Mouse (Mus musculus): Measurements from ENCODE around the gene Plekhn1. TPM values are rescaled to one million over a fixed set of nuclear protein-coding genes. Genes with fewer than 3 reads are reported as not detected.
A peak's percentile ranks its signal among the peaks of the same experiment; 100 is the strongest.

Gene Plekhn1
- polyA plus RNA-seq, 1 experiment from 2014 or later: 26.9 TPM

DNA sequence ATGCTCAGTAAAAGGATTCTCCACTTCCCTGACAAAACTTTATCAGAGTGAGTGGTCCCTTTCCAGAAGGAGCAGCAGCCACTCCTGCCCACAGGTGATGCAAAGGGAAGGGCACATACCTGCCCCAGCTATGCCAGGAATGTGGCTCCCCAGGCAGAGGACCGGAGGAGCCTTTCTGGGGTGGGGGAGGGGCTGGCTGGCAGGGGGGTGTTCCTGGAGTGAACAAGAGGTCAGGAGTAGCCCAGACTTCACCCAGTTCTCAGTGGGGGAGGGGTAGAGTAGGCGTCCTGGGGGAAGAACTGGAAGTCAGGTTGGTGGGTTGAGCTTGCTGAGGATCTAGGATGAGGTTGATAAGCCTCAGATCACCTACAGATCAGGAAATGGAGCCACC is 41.5 kb downstream of the Plekhn1 start:
- Histone ChIP-seq H3K4me1 (ENCODE audit: control insufficient read depth, insufficient read depth, low read length) (peaks cover 44% of the 10 kb centered on the region), H3K27me3 (ENCODE audit: control insufficient read depth, insufficient read depth, low read depth, low read length) (no peaks in the 10 kb centered on the region), H3K4me3 (ENCODE audit: low read depth, low read length) (no peak overlapping the region), H3K4me2 (ENCODE audit: low read length) (no peak overlapping the region), H3K36me3 (ENCODE audit: control insufficient read depth, insufficient read depth, low read length) (peaks cover 7% of the 10 kb centered on the region; the same call in 1 of the 2 replicates), H3K9ac (ENCODE audit: low read depth, low read length) (no peak overlapping the region; the same call in 1 of the 2 replicates), H3K9me3 (replicated peaks; ENCODE audit: control insufficient read depth, low read length, poor library complexity, severe bottlenecking) (no peaks in the 10 kb centered on the region), H3K27ac (ENCODE audit: low read length) (no peak overlapping the region)
- no peak for ATAC-seq
- WGBS: 31% methylated on average over 2 of the region's 2 CpGs

DNA sequence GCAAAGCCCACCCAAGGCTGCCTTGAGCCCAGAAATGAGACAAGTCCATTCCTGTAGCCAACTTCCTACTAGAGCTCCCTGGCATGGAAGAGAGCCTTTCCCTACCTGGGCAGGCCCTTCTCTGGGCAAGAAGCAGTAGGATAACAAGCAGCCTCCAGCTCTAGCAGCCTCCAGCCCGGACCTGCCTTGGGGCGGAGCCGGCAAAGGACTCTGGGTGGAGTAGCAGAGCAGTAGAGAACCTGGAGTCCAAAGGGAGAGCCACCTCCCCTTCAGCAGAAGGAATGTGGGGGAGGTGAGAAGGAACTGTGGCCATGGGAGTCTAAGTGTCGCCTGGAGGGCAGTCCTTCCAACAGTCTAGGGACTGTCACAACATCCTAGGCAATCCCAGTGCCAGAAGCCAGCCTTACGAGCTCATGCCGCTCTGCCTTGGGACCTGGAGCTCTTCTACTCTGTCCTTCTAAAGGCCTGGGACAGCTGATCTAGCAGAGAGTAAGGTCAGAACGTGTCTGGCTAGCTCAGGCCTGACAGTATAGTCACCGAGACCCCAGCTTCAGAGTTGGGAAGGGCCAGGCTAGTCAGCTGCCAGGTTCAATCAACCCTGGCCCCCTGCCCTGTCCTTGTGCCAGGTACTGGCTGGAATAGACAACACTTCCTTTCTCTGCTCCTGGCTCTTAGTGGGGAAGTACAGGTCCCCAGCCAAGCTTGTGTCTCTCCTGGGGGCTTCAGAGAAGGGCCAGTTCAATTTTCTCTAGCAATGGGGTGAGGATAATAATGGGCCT is 42.0 kb downstream of the Plekhn1 start:
- Histone ChIP-seq H3K4me3 (ENCODE audit: low read depth, low read length) (no peak overlapping the region), H3K9ac (ENCODE audit: low read depth, low read length) (no peak overlapping the region), H3K4me2 (ENCODE audit: low read length) (peak overlapping the region; percentile 10; the same call in 1 of the 2 replicates), H3K9me3 (replicated peaks; ENCODE audit: control insufficient read depth, low read length, poor library complexity, severe bottlenecking) (no peaks in the 10 kb centered on the region), H3K36me3 (ENCODE audit: control insufficient read depth, insufficient read depth, low read length) (peaks cover 7% of the 10 kb centered on the region; the same call in 1 of the 2 replicates), H3K27ac (ENCODE audit: low read length) (peak overlapping the region; percentile 8), H3K4me1 (ENCODE audit: control insufficient read depth, insufficient read depth, low read length) (peaks cover 46% of the 10 kb centered on the region), H3K27me3 (ENCODE audit: control insufficient read depth, insufficient read depth, low read depth, low read length) (no peaks in the 10 kb centered on the region)
- ATAC-seq: no peak
- 60% methylated on average over 8 of the region's 8 CpGs for WGBS

DNA sequence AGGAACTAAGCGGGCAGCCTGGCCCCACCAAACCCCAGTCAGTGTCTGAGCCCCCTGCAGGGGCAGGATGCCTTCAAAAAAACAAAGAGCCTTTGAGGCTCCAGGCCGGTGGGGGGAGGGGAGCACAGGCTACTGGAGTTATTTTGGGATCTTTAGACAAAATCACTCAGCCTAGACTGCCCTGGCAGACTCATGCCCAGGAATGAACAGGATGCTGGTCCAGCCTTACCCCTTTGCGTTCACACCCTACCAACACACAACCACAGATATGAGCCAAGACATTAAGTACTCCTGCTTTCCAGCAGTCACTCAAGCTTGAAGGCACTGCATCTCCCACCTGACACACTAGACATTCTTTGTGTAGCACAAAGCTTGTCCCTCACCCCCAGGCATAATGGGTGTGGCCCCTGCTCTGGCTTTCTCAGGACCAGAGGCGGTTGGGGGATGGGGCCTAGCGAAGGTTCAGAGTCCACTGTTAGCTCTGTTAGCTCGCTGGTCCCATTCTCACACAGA is 45.8 kb downstream of the Plekhn1 start:
- H3K9ac ChIP-seq (ENCODE audit: low read depth, low read length): peak overlapping the region; percentile 39
- WGBS: 10% methylated on average over 6 of the region's 6 CpGs
- H3K9me3 ChIP-seq (replicated peaks; ENCODE audit: control insufficient read depth, low read length, poor library complexity, severe bottlenecking): no peaks in the 10 kb centered on the region
- H3K4me1 ChIP-seq (ENCODE audit: control insufficient read depth, insufficient read depth, low read length): peaks cover 54% of the 10 kb centered on the region
- H3K4me3 ChIP-seq (ENCODE audit: low read depth, low read length): no peak overlapping the region
- no peaks in the 10 kb centered on the region for H3K27me3 ChIP-seq (ENCODE audit: control insufficient read depth, insufficient read depth, low read depth, low read length)
- no peak for ATAC-seq
- peak overlapping the region; percentile 15; the same call in 1 of the 2 replicates for H3K4me2 ChIP-seq (ENCODE audit: low read length)
- H3K27ac ChIP-seq (ENCODE audit: low read length): peak overlapping the region; percentile 78
- peaks cover 7% of the 10 kb centered on the region; the same call in 1 of the 2 replicates for H3K36me3 ChIP-seq (ENCODE audit: control insufficient read depth, insufficient read depth, low read length)

DNA sequence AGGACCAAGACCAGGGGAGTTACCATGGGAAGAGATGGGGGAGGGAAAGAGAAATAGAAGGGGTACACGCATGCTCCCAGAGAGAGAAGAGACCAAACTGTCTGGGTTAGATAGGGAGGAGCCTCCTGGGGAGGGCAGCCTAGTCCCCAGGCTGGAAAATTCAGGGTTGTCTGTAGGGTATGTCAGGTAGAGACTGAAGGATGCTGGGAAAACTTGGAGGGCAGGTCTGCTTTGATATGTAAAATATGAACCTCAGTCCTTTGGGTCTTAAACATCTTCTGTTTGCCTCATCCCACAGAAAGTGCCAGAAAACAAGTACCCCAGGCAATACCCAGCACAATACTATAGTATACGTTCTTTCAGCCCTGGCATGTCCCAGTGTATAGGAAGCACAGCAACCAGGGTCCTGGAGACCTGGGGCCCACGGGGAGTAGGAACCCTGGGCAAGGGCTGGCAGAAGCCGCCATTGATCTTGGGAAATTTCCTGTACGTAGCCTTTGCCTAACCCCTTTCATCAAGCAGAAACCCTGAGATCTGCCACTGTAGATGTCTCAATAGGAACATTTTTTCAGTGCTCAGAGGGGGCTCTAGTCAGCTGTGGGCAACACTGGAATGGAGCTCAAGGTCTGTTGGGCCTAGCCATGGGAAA is 46.4 kb downstream of the Plekhn1 start:
- peak overlapping the region; percentile 78 for H3K27ac ChIP-seq (ENCODE audit: low read length)
- H3K27me3 ChIP-seq (ENCODE audit: control insufficient read depth, insufficient read depth, low read depth, low read length): no peaks in the 10 kb centered on the region
- H3K36me3 ChIP-seq (ENCODE audit: control insufficient read depth, insufficient read depth, low read length): peaks cover 2% of the 10 kb centered on the region; the same call in 1 of the 2 replicates
- peak overlapping the region; percentile 31; the same call in 1 of the 2 replicates for H3K9ac ChIP-seq (ENCODE audit: low read depth, low read length)
- WGBS: 25% methylated on average over 5 of the region's 5 CpGs
- H3K4me1 ChIP-seq (ENCODE audit: control insufficient read depth, insufficient read depth, low read length): peaks cover 60% of the 10 kb centered on the region
- H3K9me3 ChIP-seq (replicated peaks; ENCODE audit: control insufficient read depth, low read length, poor library complexity, severe bottlenecking): no peaks in the 10 kb centered on the region
- no peak for ATAC-seq
- H3K4me3 ChIP-seq (ENCODE audit: low read depth, low read length): no peak overlapping the region
- peak overlapping the region; percentile 15; the same call in 1 of the 2 replicates for H3K4me2 ChIP-seq (ENCODE audit: low read length)

DNA sequence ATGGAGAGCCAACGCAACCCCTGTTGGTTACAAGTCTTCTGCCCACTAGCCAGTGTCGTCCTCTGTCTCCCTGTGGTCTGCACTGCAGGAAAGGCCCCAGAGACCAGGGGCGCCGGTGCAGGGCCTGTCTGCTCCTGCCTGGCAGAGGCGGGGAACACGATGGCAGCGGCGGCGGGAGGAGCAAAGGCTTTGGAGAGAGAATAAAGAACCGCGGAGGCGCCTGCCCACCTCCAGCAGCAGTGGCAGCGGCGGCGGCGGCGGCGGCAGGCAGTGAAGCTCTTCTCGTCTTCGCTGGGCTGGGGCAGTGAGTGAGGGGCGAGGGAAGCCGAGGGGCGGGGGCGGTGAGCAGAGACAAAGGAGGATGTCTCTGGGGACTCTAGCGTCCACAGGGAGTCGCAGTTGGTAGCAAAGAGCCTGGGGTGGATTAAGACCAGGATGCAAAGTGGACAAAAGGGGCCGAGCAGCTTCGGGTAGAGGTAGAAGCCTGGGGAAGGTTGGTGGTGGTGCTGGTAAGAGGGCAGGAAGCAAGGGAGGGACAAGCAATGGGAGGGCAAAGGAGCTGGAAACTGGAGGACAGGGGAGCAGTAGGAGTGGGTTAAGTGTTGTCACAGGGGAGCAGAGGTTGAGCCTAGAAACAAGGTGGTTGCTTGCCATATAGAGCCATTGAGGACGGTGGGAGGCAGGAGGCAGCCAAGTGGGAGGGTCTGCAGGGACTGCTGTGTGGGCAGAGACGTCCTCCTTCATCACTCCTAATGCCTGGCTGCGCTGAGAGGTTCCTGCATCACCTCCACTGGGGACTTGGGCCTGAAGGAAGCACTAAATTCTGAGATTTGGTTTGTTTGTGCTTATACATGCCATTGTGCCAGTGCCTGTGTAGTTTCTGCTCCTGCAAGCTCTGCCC is 48.5 kb downstream of the Plekhn1 start:
- no peaks in the 10 kb centered on the region for H3K36me3 ChIP-seq (ENCODE audit: control insufficient read depth, insufficient read depth, low read length)

DNA sequence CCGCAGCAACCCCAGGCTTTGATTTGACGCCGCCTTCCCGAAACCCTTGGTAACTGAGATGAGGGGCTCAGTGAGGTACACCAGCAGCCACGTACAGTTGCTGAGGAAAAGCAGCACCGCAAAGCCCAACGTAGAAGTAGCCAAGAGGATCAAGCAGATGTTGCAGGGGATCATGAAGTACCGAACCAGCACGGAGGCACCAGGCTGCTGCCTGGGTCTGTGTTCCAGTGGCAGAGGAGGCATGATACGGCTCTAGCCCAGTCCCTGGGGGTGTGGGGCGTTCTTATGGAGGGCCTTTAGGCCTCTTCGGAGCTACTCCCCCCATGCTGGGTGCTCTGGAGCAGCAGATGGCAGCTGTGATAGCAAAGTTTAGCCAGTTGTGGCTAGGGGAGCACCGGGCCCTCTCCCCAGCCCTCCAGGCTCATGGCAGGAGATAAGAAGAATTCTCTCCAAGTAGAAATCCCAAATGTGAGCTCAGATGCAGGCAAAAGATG is 49.2 kb downstream of the Plekhn1 start:
- 25% methylated on average over 13 of the region's 13 CpGs for WGBS
- H3K27ac ChIP-seq (ENCODE audit: low read length): peak overlapping the region; percentile 97
- peaks cover 84% of the 10 kb centered on the region for H3K4me1 ChIP-seq (ENCODE audit: control insufficient read depth, insufficient read depth, low read length)
- no peaks in the 10 kb centered on the region for H3K9me3 ChIP-seq (replicated peaks; ENCODE audit: control insufficient read depth, low read length, poor library complexity, severe bottlenecking)
- peak; percentile 36 for ATAC-seq
- peak overlapping the region; percentile 94 for H3K9ac ChIP-seq (ENCODE audit: low read depth, low read length)
- H3K27me3 ChIP-seq (ENCODE audit: control insufficient read depth, insufficient read depth, low read depth, low read length): no peaks in the 10 kb centered on the region
- peak overlapping the region; percentile 79 for H3K4me2 ChIP-seq (ENCODE audit: low read length)
- peak overlapping the region; percentile 69 for H3K4me3 ChIP-seq (ENCODE audit: low read depth, low read length)
- no peaks in the 10 kb centered on the region for H3K36me3 ChIP-seq (ENCODE audit: control insufficient read depth, insufficient read depth, low read length)

More for the DNA sequence above, 48.5 kb downstream of the Plekhn1 start:
- H3K4me3 ChIP-seq (ENCODE audit: low read depth, low read length): peak overlapping the region; percentile 69
- peaks cover 77% of the 10 kb centered on the region for H3K4me1 ChIP-seq (ENCODE audit: control insufficient read depth, insufficient read depth, low read length)
- peak overlapping the region; percentile 94 for H3K9ac ChIP-seq (ENCODE audit: low read depth, low read length)
- H3K9me3 ChIP-seq (replicated peaks; ENCODE audit: control insufficient read depth, low read length, poor library complexity, severe bottlenecking): no peaks in the 10 kb centered on the region
- H3K27ac ChIP-seq (ENCODE audit: low read length): peak overlapping the region; percentile 97
- peak overlapping the region; percentile 79 for H3K4me2 ChIP-seq (ENCODE audit: low read length)
- ATAC-seq: peak; percentile 55
- WGBS: 2% methylated on average over 31 of the region's 31 CpGs
- no peaks in the 10 kb centered on the region for H3K27me3 ChIP-seq (ENCODE audit: control insufficient read depth, insufficient read depth, low read depth, low read length)

DNA sequence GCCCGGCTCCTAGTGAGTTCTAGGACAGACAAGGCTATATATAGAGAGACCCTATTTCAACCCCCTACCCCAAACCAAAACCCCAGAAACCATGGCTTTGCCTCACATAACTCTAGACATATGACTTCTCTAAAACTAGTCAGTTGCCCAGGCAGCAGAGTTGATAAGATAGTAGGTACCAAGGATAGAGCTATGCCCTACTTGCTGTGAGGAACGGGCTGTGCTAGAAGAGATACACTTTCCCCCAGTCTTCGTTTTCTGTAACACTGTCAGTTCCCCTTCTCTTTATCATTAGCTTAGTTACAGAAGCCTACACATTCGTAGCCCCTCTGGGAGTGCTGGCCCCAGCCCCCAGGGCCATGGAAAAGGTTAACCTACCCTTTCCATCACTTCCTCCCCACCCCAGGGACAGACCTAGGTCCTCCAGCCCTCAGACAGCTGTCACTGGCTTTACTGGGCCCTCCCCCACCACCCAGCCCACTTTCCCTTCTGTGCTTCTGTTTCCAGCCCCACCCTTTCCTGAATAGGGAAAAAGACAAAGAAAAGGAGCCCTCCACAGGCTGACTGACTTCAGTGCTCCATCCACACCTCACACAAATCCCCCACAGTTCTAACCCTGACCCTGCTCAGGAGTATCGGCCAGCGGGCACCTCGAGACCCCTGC is 50.2 kb downstream of the Plekhn1 start:
- Histone ChIP-seq H3K4me3 (ENCODE audit: low read depth, low read length) (peak overlapping the region; percentile 69), H3K9ac (ENCODE audit: low read depth, low read length) (peak overlapping the region; percentile 94), H3K4me2 (ENCODE audit: low read length) (peak overlapping the region; percentile 79), H3K27ac (ENCODE audit: low read length) (peak overlapping the region; percentile 97), H3K27me3 (ENCODE audit: control insufficient read depth, insufficient read depth, low read depth, low read length) (no peaks in the 10 kb centered on the region), H3K36me3 (ENCODE audit: control insufficient read depth, insufficient read depth, low read length) (no peaks in the 10 kb centered on the region; the same call in 1 of the 2 replicates), H3K4me1 (ENCODE audit: control insufficient read depth, insufficient read depth, low read length) (peaks cover 83% of the 10 kb centered on the region), H3K9me3 (replicated peaks; ENCODE audit: control insufficient read depth, low read length, poor library complexity, severe bottlenecking) (no peaks in the 10 kb centered on the region)
- WGBS: 53% methylated on average over 7 of the region's 7 CpGs
- ATAC-seq: peak; percentile 1; the same call in 1 of the 2 replicates

DNA sequence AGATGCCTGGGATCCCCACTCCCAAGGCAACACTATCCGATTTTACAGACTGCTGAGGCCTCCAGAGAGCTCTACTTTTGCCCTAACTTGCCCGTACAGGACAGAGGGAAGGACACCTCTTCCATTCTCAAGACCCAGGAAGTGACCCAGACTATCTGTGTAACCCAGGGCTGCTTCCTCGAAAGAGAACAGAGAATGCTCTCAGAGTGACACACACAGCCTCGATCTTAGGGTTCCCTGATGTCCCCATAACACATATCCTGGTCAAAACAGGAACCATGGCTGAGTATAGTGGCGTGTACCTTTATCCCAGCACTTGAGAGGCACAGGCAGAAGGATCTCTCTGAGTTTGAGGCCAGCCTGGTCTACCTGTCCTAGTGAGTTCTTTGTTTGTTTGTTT is 50.9 kb downstream of the Plekhn1 start:
- Histone ChIP-seq H3K4me1 (ENCODE audit: control insufficient read depth, insufficient read depth, low read length) (peaks cover 77% of the 10 kb centered on the region), H3K36me3 (ENCODE audit: control insufficient read depth, insufficient read depth, low read length) (peaks cover 5% of the 10 kb centered on the region), H3K27me3 (ENCODE audit: control insufficient read depth, insufficient read depth, low read depth, low read length) (no peaks in the 10 kb centered on the region), H3K4me3 (ENCODE audit: low read depth, low read length) (peak overlapping the region; percentile 69), H3K9ac (ENCODE audit: low read depth, low read length) (peak overlapping the region; percentile 54), H3K9me3 (replicated peaks; ENCODE audit: control insufficient read depth, low read length, poor library complexity, severe bottlenecking) (no peaks in the 10 kb centered on the region), H3K4me2 (ENCODE audit: low read length) (peak overlapping the region; percentile 79), H3K27ac (ENCODE audit: low read length) (no peak overlapping the region)
- 83% methylated on average over 5 of the region's 5 CpGs for WGBS
- ATAC-seq: no peak

Measured in midbrain, embryonic 16.5 days (tissue).